1 mouse cellular context compared by ENCODE assay signal in the genomic region with DNA sequence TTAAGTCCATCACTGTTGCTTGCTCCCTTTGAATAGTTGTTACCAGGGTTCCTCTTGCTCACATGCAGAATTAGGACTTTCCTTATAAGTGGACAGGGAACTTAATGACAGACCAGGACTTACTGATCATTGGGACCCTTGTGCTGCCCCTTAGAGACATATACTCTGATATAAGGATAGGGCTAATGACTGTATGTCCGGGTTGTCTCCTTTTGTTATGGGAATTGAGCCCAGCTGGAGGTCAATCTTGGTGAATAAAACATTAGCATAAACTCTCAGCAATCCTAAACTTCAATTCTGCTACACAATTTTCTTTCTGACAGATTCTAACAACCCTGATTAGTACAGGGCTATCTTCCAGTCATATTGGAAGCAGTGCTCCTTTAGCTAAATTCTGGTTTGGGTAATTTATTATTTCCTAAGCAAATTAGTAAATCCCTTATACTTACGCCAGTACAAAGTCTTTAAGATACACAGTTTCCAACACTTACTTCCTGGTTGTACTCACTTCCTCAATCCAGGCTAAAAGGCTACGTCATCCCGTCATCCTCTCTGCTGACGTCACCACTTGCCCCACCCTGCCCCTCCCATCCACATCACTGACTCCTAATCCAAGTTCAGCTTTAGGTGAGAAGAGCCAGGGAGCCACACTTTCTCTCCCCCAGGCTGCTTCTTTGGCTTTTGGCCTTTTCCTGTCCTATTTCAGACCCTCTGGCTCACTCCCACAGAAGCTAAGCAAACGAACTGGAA.
TF ChIP-seq lines count a peak whose summit lies in the region.

No protein-coding gene starts in this region.

TF ChIP-seq in MEL, 35 proteins besides CTCF, POLR2A, EP300 and RAD21 (continued from another document):
- TF ChIP-seq ZNF384 (IDR thresholded peaks at IDR 0.05; ENCODE audit: low read depth, low read length), result no peak
- TF ChIP-seq CHD2 (IDR thresholded peaks at IDR 0.05; ENCODE audit: low read length), result no peak
- TF ChIP-seq TCF12 (IDR thresholded peaks at IDR 0.05; ENCODE audit: low read depth, low read length), result 0 out of 2 replicates have a peak, but pooled peaks have one; percentile 42
- peak; percentile 88 for TF ChIP-seq MAZ (IDR thresholded peaks at IDR 0.05; ENCODE audit: low read depth, low read length)
- TF ChIP-seq ZKSCAN1 (IDR thresholded peaks at IDR 0.05; ENCODE audit: low read depth, low read length), result no peak
- TF ChIP-seq ETS1 (IDR thresholded peaks at IDR 0.05; ENCODE audit: low read depth, low read length), result peak; percentile 98
- 0 out of 2 replicates have a peak, but pooled peaks have one; percentile 53 for TF ChIP-seq POLR2AphosphoS2 (IDR thresholded peaks at IDR 0.05; ENCODE audit: low read length)
- TF ChIP-seq MXI1 (IDR thresholded peaks at IDR 0.05; ENCODE audit: low read depth, low read length), result 0 out of 2 replicates have a peak, but pooled peaks have one; percentile 33
- peak; percentile 80 for TF ChIP-seq SIN3A (IDR thresholded peaks at IDR 0.05; ENCODE audit: low read length)
- TF ChIP-seq E2F4 (IDR thresholded peaks at IDR 0.05; ENCODE audit: borderline replicate concordance, low read depth, low read length), result no peak
- peak; percentile 77; the same call in 1 of the 2 replicates for TF ChIP-seq JUND (IDR thresholded peaks at IDR 0.05; ENCODE audit: low read depth, low read length)
- peak; percentile 83 for TF ChIP-seq HCFC1 (IDR thresholded peaks at IDR 0.05; ENCODE audit: low read depth, low read length)
- no peak for TF ChIP-seq NRF1 (IDR thresholded peaks at IDR 0.05; ENCODE audit: insufficient read depth, low read depth, low read length, poor library complexity, severe bottlenecking)
